ENCODE assay signal across 16 mouse cellular contexts in the genomic region with DNA sequence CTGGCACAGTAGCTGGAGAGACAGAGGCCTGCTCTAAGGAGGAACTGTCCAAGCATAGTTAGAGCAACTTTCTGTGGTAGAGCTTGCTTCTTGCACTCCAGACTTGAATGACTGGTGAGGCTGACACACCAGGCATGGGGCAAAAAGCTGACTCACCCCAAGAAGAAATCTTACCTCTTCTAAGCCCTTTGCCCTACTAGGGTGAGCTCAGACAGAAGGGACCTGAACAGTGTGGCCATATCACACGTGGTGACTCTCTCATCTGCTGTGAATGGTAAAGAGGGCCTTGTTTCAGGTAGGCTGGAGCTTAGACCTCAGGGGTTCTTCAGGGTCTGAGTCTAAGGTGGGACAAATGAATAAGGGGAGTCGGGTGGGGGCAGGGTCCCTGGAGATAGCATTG.
"Had no signal": no experiment of that assay in that cellular context is flagged by ENCODE, and none has a peak within 500 bp of the region (broad histone marks: within the 10 kb centered on the region; RNA-seq: fewer than 3 reads in every experiment).

No protein-coding gene starts in this region.

- DNase-seq: kidney, adult 11 months; kidney, postnatal 10 days; layer of hippocampus, adult 9-11 months; layer of hippocampus, postnatal 36 days; lung, embryonic 14.5 days; lung, postnatal 10 days; lung, postnatal 4 days; right cerebral cortex, adult 18-20 months; right cerebral cortex, postnatal 25 days; thymus, adult 2 months; thymus, postnatal 25 days had no signal

- H3K36me3 ChIP-seq: limb, embryonic 15.5 days; liver, embryonic 12.5 days; midbrain, embryonic 13.5 days; neural tube, embryonic 15.5 days had no signal

- H3K4me3 ChIP-seq: limb, embryonic 15.5 days; liver, embryonic 12.5 days; midbrain, embryonic 13.5 days; myocyte; neural tube, embryonic 15.5 days had no signal

- H3K9me3 ChIP-seq: limb, embryonic 15.5 days; liver, embryonic 12.5 days; midbrain, embryonic 13.5 days; neural tube, embryonic 15.5 days had no signal

- ATAC-seq: liver, embryonic 12.5 days; midbrain, embryonic 13.5 days had no signal

- H3K27me3 ChIP-seq: midbrain, embryonic 13.5 days had no signal

- H3K4me1 ChIP-seq: liver, embryonic 12.5 days had no signal

- H3K9ac ChIP-seq: limb, embryonic 15.5 days; liver, embryonic 12.5 days; lung, embryonic 14.5 days; midbrain, embryonic 13.5 days; neural tube, embryonic 15.5 days had no signal

- H3K27ac ChIP-seq: limb, embryonic 15.5 days; liver, embryonic 12.5 days; midbrain, embryonic 13.5 days; neural tube, embryonic 15.5 days had no signal

- H3K4me2 ChIP-seq: limb, embryonic 15.5 days; liver, embryonic 12.5 days; lung, embryonic 14.5 days; midbrain, embryonic 13.5 days; neural tube, embryonic 15.5 days had no signal
